ENCODE assay signal across 8 mouse cellular contexts in genomic region chr17:28328366-28328928, GRCm38 (mm10). TPM values are rescaled to one million over a fixed set of nuclear protein-coding genes. Genes with fewer than 3 reads are reported as not detected.
DNase-seq lines count a peak whose midpoint lies in the region; ATAC-seq and TF ChIP-seq lines count a peak whose summit lies in the region.

Gene Rpl10a (plus strand): TSS chr17:28328471.

- peak; percentile 87 for ATAC-seq in embryonic facial prominence, embryonic 15.5 days (ENCODE audit: insufficient number of reproducible peaks, low FRiP score, low TSS enrichment, low read depth)
- peak; percentile 85 for ATAC-seq in kidney, embryonic 14.5 days (ENCODE audit: low FRiP score, low TSS enrichment)
- ATAC-seq in limb, embryonic 15.5 days (ENCODE audit: insufficient number of reproducible peaks, low FRiP score, low TSS enrichment, low read depth), result peak; percentile 77

- DNase-seq in 3T3-L1 (ENCODE audit: low read depth, low spot score), result peak; percentile 95
- peak; percentile 91 to 96 for DNase-seq in heart, adult 9 months (ENCODE audit: low spot score in 2 of 2)
- DNase-seq in monocyte, adult 2 months (ENCODE audit: low read depth in 1 of 2, low spot score in 2 of 2), result peak; percentile 91 to 96
- peak; percentile 94 to 95 for DNase-seq in spleen, postnatal 36 days (ENCODE audit: low spot score in 2 of 2)

- H3K36me3 ChIP-seq in embryonic facial prominence, embryonic 15.5 days, result peaks cover 52% of the 10 kb centered on the region
- H3K36me3 ChIP-seq in kidney, embryonic 14.5 days (ENCODE audit: control insufficient read depth, insufficient read depth, low read length), result peaks cover 39% of the 10 kb centered on the region
- peaks cover 61% of the 10 kb centered on the region for H3K36me3 ChIP-seq in limb, embryonic 15.5 days

- TF ChIP-seq POLR2A in bone marrow, adult 2 months (IDR thresholded peaks at IDR 0.05; ENCODE audit: borderline replicate concordance, control insufficient read depth, low read depth, low read length), result peak; percentile 92

- peak within 1 kb of the TSS; percentile 93 for H3K27ac ChIP-seq in bone marrow, adult 2 months (ENCODE audit: control insufficient read depth, insufficient read depth, low read depth, low read length, poor library complexity)
- peak within 1 kb of the TSS; percentile 98 for H3K27ac ChIP-seq in embryonic facial prominence, embryonic 15.5 days (replicated peaks)
- H3K27ac ChIP-seq in kidney, embryonic 14.5 days (ENCODE audit: low read depth, low read length), result peak within 1 kb of the TSS; percentile 97
- H3K27ac ChIP-seq in limb, embryonic 15.5 days, result peak within 1 kb of the TSS; percentile 97

- no peaks in the 10 kb centered on the region for H3K9me3 ChIP-seq in embryonic facial prominence, embryonic 15.5 days (replicated peaks)
- H3K9me3 ChIP-seq in kidney, embryonic 14.5 days (ENCODE audit: control insufficient read depth, low read length), result no peaks in the 10 kb centered on the region
- H3K9me3 ChIP-seq in limb, embryonic 15.5 days, result no peaks in the 10 kb centered on the region

- WGBS in bone marrow, adult 2 months, result under 1% methylated on average over 67 of the region's 67 CpGs
- WGBS in embryonic facial prominence, embryonic 15.5 days, result under 1% methylated on average over 67 of the region's 67 CpGs
- under 1% methylated on average over 67 of the region's 67 CpGs for WGBS in kidney, embryonic 14.5 days
- WGBS in limb, embryonic 15.5 days, result under 1% methylated on average over 67 of the region's 67 CpGs

- H3K9ac ChIP-seq in embryonic facial prominence, embryonic 15.5 days, result peak within 1 kb of the TSS; percentile 99
- peak within 1 kb of the TSS; percentile 92 for H3K9ac ChIP-seq in kidney, embryonic 14.5 days (ENCODE audit: low read depth, low read length)
- peak within 1 kb of the TSS; percentile 97 for H3K9ac ChIP-seq in limb, embryonic 15.5 days

- peak within 1 kb of the TSS; percentile 76 for H3K4me2 ChIP-seq in embryonic facial prominence, embryonic 15.5 days (replicated peaks)
- H3K4me2 ChIP-seq in kidney, embryonic 14.5 days (replicated peaks; ENCODE audit: low read depth, low read length), result peak within 1 kb of the TSS; percentile 95
- H3K4me2 ChIP-seq in limb, embryonic 15.5 days, result peak within 1 kb of the TSS; percentile 85

- H3K4me1 ChIP-seq in bone marrow, adult 2 months (ENCODE audit: control insufficient read depth, insufficient read depth, low read length), result 0 out of 2 replicates have a peak, but pooled peaks cover 1% of the 10 kb centered on the region
- H3K4me1 ChIP-seq in embryonic facial prominence, embryonic 15.5 days, result peaks cover 43% of the 10 kb centered on the region
- peaks cover 36% of the 10 kb centered on the region for H3K4me1 ChIP-seq in kidney, embryonic 14.5 days (ENCODE audit: control insufficient read depth, insufficient read depth, low read length)
- H3K4me1 ChIP-seq in limb, embryonic 15.5 days, result peaks cover 46% of the 10 kb centered on the region

- no peaks in the 10 kb centered on the region for H3K27me3 ChIP-seq in embryonic facial prominence, embryonic 15.5 days
- no peaks in the 10 kb centered on the region for H3K27me3 ChIP-seq in kidney, embryonic 14.5 days (ENCODE audit: control insufficient read depth, insufficient read depth, low read length)
- no peaks in the 10 kb centered on the region for H3K27me3 ChIP-seq in limb, embryonic 15.5 days

- H3K4me3 ChIP-seq in bone marrow, adult 2 months (replicated peaks; ENCODE audit: control insufficient read depth, low read depth, low read length), result peak within 1 kb of the TSS; percentile 80
- peak within 1 kb of the TSS; percentile 78 for H3K4me3 ChIP-seq in embryonic facial prominence, embryonic 15.5 days (replicated peaks)
- peak within 1 kb of the TSS; percentile 96 for H3K4me3 ChIP-seq in kidney, embryonic 14.5 days (ENCODE audit: low read length)
- H3K4me3 ChIP-seq in limb, embryonic 15.5 days, result peak within 1 kb of the TSS; percentile 75

- peak; percentile 81 for TF ChIP-seq CTCF in bone marrow, adult 2 months (IDR thresholded peaks at IDR 0.05; ENCODE audit: control insufficient read depth, insufficient read depth, low read length)

RNA-seq across cellular contexts. Expression of gene Rpl10a, which starts in this region (rescaled TPM):
- polyA plus RNA-seq in bone marrow, adult 2 months (2011; ENCODE audit: insufficient read depth, insufficient read length, low replicate concordance, missing spikeins), result 776 and 1,141 TPM in 2 replicates
- polyA plus RNA-seq in embryonic facial prominence, embryonic 15.5 days (2015; fragmentation: Nextera tagmentation; extraction: Ambion mirVana), result 620 and 681 TPM in 2 replicates
- polyA plus RNA-seq in kidney, embryonic 14.5 days (2014; fragmentation: Nextera tagmentation; extraction: Ambion mirVana), result 911 and 1,064 TPM in 2 replicates
- polyA plus RNA-seq in limb, embryonic 15.5 days (2015; fragmentation: Nextera tagmentation; extraction: Ambion mirVana), result 509 and 665 TPM in 2 replicates

Comparison
In these comparisons a context has a peak if more than half of its experiments do, and no peak if none do; other contexts are left out.
1. Peak in every context shown above with its lines: DNase-seq, ATAC-seq, H3K4me3 ChIP-seq and H3K27ac ChIP-seq.